Mouse (Mus musculus) CH12.LX (cell line): ENCODE measurements around the gene D630045J12Rik.

Experiments used
- CTCF ChIP-seq, 2 experiments: IDR thresholded peaks in 1 of 2; conservative IDR thresholded peaks in 1 of 2; 2 replicates each; pipeline ENCODE4 v1.5.1; 2011 to 2012; ENCODE audit warnings: low read depth in 2 of 2, low read length in 2 of 2, improper control_type of control experiment in 1 of 2, inconsistent platforms in 1 of 2, mild to moderate bottlenecking in 1 of 2, moderate library complexity in 1 of 2
- E2F4 ChIP-seq: IDR thresholded peaks from 2 replicates; pipeline ENCODE4 v1.6.1; 2011; ENCODE audit warnings: low read depth, low read length, improper control_type of control experiment; ENCODE audit not compliant: insufficient replicate concordance
- ELF1 ChIP-seq: IDR thresholded peaks from 2 replicates; pipeline ENCODE4 v1.6.1; 2014; ENCODE audit warnings: low read depth, mild to moderate bottlenecking, inconsistent platforms, low read length, improper control_type of control experiment
- EP300 ChIP-seq: IDR thresholded peaks from 2 replicates; pipeline ENCODE4 v1.6.1; 2011; ENCODE audit warnings: low read length, improper control_type of control experiment
- JUND ChIP-seq: conservative IDR thresholded peaks from 2 replicates; pipeline ENCODE4 v1.6.1; 2011; ENCODE audit warnings: low read depth, low read length, improper control_type of control experiment
- MAZ ChIP-seq: IDR thresholded peaks from 2 replicates; pipeline ENCODE4 v1.6.1; 2012; ENCODE audit warnings: low read depth, mild to moderate bottlenecking, inconsistent platforms, low read length, improper control_type of control experiment, moderate library complexity
- MYC ChIP-seq: IDR thresholded peaks from 2 replicates; pipeline ENCODE4 v1.6.1; 2011; ENCODE audit warnings: low read depth, mild to moderate bottlenecking, improper control_type of control experiment, low read length
- POLR2A ChIP-seq: IDR thresholded peaks from 2 replicates; pipeline ENCODE4 v1.6.1; 2011; ENCODE audit warnings: low read depth, mild to moderate bottlenecking, improper control_type of control experiment, low read length
- POLR2AphosphoS2 ChIP-seq: IDR thresholded peaks from 2 replicates; pipeline ENCODE4 v1.6.1; 2011; ENCODE audit warnings: low read depth, low read length, improper control_type of control experiment
- RCOR1 ChIP-seq: conservative IDR thresholded peaks from 2 replicates; pipeline ENCODE4 v1.6.1; 2012; ENCODE audit warnings: low read depth, mild to moderate bottlenecking, inconsistent platforms, low read length, improper control_type of control experiment
- ZNF384 ChIP-seq: IDR thresholded peaks from 2 replicates; pipeline ENCODE4 v1.6.1; 2012; ENCODE audit warnings: low read depth, low read length, improper control_type of control experiment, inconsistent platforms

DNA sequence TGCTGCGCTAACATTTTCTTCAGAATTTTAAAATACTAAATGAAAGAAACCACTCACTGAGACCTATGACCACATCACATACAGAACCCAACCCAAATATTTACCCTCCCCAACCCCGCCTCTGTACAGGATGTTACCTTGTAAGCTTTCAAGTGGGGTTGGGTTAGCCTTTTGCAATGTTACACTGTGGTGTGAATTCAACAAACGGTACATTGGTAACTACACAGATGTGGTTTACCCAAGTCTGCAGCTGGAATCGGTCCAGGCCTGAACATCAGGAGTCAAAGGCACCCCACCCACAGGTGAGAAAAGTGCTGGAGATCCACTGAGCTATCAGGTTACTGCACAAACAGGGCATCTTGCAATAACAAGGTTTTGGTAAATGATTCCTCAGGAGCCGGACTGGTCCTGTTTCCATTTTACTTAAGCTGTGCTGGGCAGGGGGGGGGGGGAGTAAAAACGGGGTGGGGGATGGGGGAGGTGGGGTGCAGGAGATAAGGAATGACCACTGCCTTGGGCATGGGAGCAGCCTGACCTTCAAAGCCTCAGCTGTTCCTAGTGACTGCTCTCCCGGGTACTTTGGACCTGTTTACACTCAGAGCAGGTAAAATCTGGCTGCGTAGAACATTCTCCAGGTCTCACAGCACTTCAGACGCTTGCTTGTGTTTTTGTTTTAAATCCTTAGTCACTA, 133.0 kb downstream of the D630045J12Rik start:
- TF ChIP-seq MAZ (no peak), CTCF (conservative IDR thresholded peaks at IDR 0.05 in 1 of 2, IDR thresholded peaks at IDR 0.05 in 1 of 2; ENCODE audit: low read depth in 2 of 2, low read length in 2 of 2) (no peak), POLR2A (no peak), EP300 (no peak), ELF1 (no peak), MYC (no peak), JUND (no peak), ZNF384 (no peak), E2F4 (no peak), RCOR1 (no peak), POLR2AphosphoS2 (no peak)
